Mouse (Mus musculus): ENCODE measurements around the gene Hcn4. TPM values are rescaled to one million over a fixed set of nuclear protein-coding genes. Genes with fewer than 3 reads are reported as not detected.
A peak's percentile ranks its signal among the peaks of the same experiment; 100 is the strongest.

The Hcn4 gene
- polyA plus RNA-seq, 1 experiment from 2014 or later: 3.0 TPM

DNA sequence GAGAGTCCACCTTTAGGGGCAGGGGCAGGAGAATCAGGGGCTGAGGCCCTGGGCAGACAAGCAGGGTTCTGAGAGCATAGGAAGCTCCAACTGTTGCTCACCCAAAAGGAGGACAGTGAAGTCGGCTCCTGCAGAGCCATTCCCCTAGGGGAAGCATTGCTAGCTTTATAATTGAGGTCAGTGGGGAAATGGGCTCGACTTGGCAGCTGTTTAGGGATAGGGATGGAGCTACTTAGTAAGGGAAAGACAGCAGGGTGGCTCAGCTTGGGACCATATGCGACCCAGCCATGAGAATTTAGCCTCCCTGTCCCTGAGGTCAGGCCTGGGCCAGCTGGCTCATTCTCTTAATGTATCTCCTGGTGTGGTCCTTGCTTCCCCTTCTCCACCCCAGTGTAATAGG lies 31.7 kb downstream of the Hcn4 start:
- ATAC-seq (ENCODE audit: low FRiP score, low read depth): no peak
- H3K4me3 ChIP-seq: no peak overlapping the region
- 42% methylated on average over 3 of the region's 3 CpGs for WGBS
- no peak overlapping the region for H3K27ac ChIP-seq
- H3K27me3 ChIP-seq (replicated peaks): peaks cover 28% of the 10 kb centered on the region
- H3K4me2 ChIP-seq (replicated peaks): no peak overlapping the region
- no peaks in the 10 kb centered on the region for H3K9me3 ChIP-seq
- peaks cover 26% of the 10 kb centered on the region for H3K36me3 ChIP-seq
- H3K9ac ChIP-seq: no peak overlapping the region
- H3K4me1 ChIP-seq: peaks cover 31% of the 10 kb centered on the region

DNA sequence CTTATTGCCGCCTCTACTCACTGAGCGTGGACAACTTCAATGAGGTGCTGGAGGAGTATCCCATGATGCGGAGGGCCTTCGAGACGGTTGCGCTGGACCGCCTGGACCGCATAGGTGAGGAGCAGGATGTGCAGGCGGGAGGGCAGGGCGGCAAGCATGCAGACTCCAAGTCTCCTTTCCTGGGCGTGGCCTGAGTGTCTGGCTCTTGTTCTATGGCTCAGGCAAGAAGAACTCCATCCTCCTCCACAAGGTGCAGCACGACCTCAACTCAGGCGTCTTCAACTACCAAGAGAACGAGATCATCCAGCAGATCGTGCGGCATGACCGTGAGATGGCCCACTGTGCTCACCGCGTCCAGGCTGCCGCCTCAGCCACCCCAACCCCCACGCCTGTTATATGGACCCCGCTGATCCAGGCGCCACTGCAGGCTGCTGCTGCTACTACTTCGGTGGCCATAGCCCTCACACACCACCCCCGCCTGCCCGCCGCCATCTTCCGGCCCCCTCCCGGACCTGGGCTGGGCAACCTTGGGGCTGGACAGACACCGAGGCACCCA lies 35.9 kb downstream of the Hcn4 start:
- ATAC-seq (ENCODE audit: low FRiP score, low read depth): no peak
- Histone ChIP-seq H3K4me3 (no peak overlapping the region), H3K4me1 (peaks cover 29% of the 10 kb centered on the region), H3K9me3 (no peaks in the 10 kb centered on the region), H3K36me3 (peaks cover 26% of the 10 kb centered on the region), H3K27me3 (replicated peaks) (peaks cover 32% of the 10 kb centered on the region), H3K9ac (no peak overlapping the region), H3K4me2 (replicated peaks) (peak overlapping the region; percentile 47), H3K27ac (no peak overlapping the region)
- 30% methylated on average over 30 of the region's 30 CpGs for WGBS

DNA sequence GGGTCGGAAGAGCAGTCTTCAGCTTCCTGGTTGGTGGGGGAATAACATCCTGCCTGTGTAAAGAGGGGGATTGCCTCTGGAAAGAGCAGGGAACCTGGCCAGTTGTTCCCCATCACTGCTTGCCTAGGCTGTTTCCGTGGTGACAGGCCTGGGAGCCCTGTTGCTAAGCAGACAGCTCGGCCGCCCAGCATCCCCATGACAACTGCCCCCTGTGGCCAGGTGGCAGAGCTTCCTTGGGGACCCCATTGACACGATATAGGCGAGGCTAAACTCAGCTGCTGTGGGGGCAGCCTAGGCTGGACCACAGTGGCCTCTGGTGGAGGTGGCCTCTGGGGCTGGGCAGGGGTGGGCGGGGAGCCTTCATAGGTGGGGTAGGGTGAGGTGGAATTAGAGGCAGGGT lies 40.6 kb downstream of the Hcn4 start:
- Histone ChIP-seq H3K36me3 (peaks cover 11% of the 10 kb centered on the region; the same call in 1 of the 2 replicates), H3K4me3 (no peak overlapping the region), H3K27me3 (replicated peaks) (peaks cover 16% of the 10 kb centered on the region), H3K27ac (no peak overlapping the region), H3K4me2 (replicated peaks) (no peak overlapping the region), H3K4me1 (peaks cover 25% of the 10 kb centered on the region), H3K9ac (no peak overlapping the region), H3K9me3 (no peaks in the 10 kb centered on the region)
- peak; percentile 61; the same call in 1 of the 2 replicates for ATAC-seq (ENCODE audit: low FRiP score, low read depth)
- WGBS: 23% methylated on average over 7 of the region's 7 CpGs

DNA sequence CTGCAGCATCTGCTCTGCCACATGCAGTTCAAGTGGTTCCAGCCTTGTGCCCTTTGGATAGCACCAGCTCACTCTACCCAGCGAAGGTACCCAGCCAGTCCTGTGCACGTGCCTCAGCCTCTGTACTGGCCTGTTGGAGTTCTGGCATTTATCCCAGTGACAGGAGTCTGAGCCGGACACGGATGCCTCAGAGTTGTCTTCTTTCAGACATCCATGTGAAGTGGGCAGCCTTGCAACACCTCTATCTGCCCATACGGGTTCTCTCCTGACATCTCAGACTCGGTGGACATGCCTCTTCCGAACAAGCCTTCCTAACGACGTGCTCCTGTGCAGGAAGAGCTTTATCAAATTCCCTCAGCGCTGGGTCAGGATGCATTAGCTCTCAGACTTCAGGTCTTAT lies 47.9 kb downstream of the Hcn4 start:
- no peaks in the 10 kb centered on the region for H3K27me3 ChIP-seq (replicated peaks)
- no peak overlapping the region for H3K4me2 ChIP-seq (replicated peaks)
- no peak overlapping the region for H3K9ac ChIP-seq
- no peaks in the 10 kb centered on the region for H3K4me1 ChIP-seq
- ATAC-seq (ENCODE audit: low FRiP score, low read depth): no peak
- no peaks in the 10 kb centered on the region for H3K9me3 ChIP-seq
- peaks cover 10% of the 10 kb centered on the region; the same call in 1 of the 2 replicates for H3K36me3 ChIP-seq
- no peak overlapping the region for H3K27ac ChIP-seq
- H3K4me3 ChIP-seq: no peak overlapping the region
- 90% methylated on average over 10 of the region's 10 CpGs for WGBS

DNA sequence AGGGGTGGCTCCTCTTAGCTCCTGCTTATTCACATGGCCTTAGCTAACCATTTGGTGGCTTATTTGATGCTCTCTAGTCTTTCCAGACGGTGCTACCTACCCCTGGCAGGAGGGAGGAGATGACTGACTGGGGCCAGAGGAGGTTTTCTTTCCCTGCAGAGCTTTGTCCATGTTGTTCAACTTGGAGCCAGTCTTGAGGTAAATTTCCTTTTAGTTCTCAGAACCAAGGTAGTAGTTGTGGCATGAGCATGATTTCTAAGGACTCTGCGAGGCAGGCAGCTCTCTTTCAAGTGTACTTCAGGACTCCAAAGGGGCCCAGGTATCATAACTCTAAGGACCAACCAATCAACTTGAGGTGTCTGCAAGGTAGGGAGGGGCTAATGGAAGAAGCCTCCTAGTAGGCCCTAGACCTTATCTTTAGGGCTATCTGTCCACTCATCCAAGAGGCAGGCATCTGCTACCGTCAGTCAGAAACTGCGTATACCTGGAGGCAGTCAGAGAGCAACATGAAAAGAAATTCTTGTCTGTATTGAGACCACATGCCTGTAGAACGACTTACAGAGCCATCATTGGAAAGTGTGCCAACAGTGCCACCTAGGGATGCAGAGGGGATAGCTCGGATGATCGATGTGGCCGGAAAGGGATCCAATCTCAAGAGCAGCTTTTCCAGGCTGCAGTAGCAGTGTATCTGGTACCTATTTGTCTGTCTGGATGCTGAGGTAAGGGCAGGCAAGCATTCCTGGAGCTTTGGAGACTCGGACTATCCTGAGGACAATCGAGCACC lies 50.5 kb downstream of the Hcn4 start:
- no peaks in the 10 kb centered on the region for H3K4me1 ChIP-seq
- no peaks in the 10 kb centered on the region for H3K9me3 ChIP-seq
- no peak overlapping the region for H3K27ac ChIP-seq
- H3K4me2 ChIP-seq (replicated peaks): no peak overlapping the region
- no peak overlapping the region for H3K4me3 ChIP-seq
- H3K9ac ChIP-seq: no peak overlapping the region
- H3K27me3 ChIP-seq (replicated peaks): no peaks in the 10 kb centered on the region
- WGBS: 58% methylated on average over 10 of the region's 10 CpGs
- no peak for ATAC-seq (ENCODE audit: low FRiP score, low read depth)
- H3K36me3 ChIP-seq: peaks cover 31% of the 10 kb centered on the region

DNA sequence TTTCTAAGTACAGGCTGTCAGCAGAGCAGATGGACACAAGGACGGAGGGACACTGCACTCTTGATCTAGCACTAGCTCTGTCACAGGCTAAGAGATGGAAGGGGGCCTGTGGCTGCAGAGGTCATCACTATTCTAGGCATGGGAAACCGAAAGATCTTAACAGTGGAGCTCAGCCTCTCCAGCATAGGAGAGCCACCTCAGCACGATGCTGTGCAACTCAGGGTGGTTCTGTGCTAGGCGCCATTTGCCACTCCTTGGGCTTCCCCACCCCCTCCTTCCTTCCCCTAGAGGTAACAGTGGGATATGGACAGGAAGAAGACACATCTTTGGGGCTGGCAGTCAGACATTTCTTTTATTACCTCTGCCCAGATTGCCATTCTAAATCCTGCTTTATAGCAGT lies 51.1 kb downstream of the Hcn4 start:
- Histone ChIP-seq H3K27ac (no peak overlapping the region), H3K36me3 (peaks cover 34% of the 10 kb centered on the region), H3K4me1 (no peaks in the 10 kb centered on the region), H3K9me3 (no peaks in the 10 kb centered on the region), H3K4me2 (replicated peaks) (no peak overlapping the region), H3K27me3 (replicated peaks) (no peaks in the 10 kb centered on the region), H3K4me3 (no peak overlapping the region), H3K9ac (no peak overlapping the region)
- no peak for ATAC-seq (ENCODE audit: low FRiP score, low read depth)
- 78% methylated on average over 4 of the region's 4 CpGs for WGBS

DNA sequence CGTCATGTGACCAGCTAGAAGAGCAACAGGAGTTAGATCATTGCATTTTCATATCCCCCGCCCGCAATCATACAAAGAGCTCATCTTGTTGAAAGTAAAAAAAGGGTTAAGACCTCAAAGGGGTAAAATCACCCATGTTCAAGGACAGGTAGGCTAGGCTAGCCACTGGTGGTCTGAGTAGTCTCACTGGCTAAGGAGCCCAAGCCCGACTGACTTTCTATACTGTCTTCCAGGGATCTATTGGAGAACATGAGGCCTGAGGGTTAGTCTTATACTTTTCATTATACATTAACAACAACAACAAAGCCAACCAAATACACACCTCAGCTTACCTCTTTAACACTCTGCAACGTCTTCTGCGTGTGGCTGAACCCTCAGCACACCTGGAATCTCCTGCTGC lies 52.2 kb downstream of the Hcn4 start:
- no peaks in the 10 kb centered on the region for H3K27me3 ChIP-seq (replicated peaks)
- no peak overlapping the region for H3K4me3 ChIP-seq
- H3K4me1 ChIP-seq: no peaks in the 10 kb centered on the region
- peaks cover 39% of the 10 kb centered on the region for H3K36me3 ChIP-seq
- no peak for ATAC-seq (ENCODE audit: low FRiP score, low read depth)
- no peak overlapping the region for H3K4me2 ChIP-seq (replicated peaks)
- WGBS: 90% methylated on average over 6 of the region's 6 CpGs
- no peak overlapping the region for H3K27ac ChIP-seq
- H3K9me3 ChIP-seq: no peaks in the 10 kb centered on the region
- no peak overlapping the region for H3K9ac ChIP-seq

DNA sequence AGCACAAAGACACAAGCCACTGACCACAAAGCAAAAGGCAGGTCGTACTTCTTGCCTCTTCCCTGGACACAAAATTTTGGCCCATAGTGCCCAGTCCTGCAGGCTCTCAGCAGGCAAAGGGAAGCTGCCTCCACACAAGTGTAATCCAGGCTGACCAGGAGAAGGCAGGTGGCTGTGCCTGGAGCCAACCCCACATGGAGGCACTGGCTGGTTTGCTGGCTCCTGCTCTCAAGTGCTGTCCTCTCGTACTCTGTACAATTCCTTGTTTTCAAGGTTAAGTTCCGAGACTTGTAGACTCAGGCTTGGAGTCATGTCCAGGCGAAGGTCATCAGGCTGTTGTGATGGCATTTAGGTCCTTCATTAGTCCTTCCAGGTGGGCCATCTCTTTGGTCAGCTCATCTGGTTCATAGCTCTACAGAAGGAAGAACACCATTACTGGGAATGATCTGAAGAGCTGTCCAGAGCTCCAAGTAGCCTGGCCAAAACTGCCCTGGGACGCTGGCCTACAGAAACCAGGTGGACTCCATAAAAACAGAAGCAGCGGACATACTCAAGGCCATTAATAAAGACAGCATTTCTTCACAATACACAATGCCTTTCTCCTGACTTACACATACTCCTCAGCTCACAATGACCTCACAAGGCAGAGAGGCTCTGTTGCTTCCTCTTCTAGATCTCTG lies 53.9 kb downstream of the Hcn4 start:
- no peak overlapping the region for H3K4me2 ChIP-seq (replicated peaks)
- H3K27ac ChIP-seq: no peak overlapping the region
- no peak overlapping the region for H3K4me3 ChIP-seq
- H3K4me1 ChIP-seq: no peaks in the 10 kb centered on the region
- no peak overlapping the region for H3K9ac ChIP-seq
- H3K36me3 ChIP-seq: peaks cover 46% of the 10 kb centered on the region
- no peak for ATAC-seq (ENCODE audit: low FRiP score, low read depth)
- H3K27me3 ChIP-seq (replicated peaks): no peaks in the 10 kb centered on the region
- WGBS: 95% methylated on average over 6 of the region's 6 CpGs
- no peaks in the 10 kb centered on the region for H3K9me3 ChIP-seq

DNA sequence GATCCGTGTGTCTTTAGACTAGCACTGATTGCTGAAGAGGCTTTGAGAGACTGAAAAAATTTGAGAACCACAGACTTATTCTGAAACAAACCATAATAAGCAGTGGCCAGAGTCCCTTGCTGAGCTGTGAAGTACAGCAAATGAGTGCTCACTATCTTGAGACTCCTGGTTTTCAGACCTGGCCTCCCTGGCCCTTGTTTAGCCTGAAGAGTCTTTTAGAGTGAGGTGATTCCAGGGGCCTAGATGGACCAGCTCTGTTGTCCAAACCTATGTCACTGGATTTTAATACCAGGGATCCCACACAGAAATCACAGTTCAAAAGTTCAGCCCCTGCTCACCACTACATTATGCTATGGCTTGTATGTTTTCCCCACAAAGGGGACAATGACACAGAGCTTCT lies 56.6 kb downstream of the Hcn4 start:
- H3K9me3 ChIP-seq: no peaks in the 10 kb centered on the region
- no peak overlapping the region for H3K27ac ChIP-seq
- no peak overlapping the region for H3K4me2 ChIP-seq (replicated peaks)
- ATAC-seq (ENCODE audit: low FRiP score, low read depth): no peak
- no peak overlapping the region for H3K9ac ChIP-seq
- no peaks in the 10 kb centered on the region for H3K27me3 ChIP-seq (replicated peaks)
- 93% methylated on average over 1 of the region's 1 CpGs for WGBS
- peaks cover 57% of the 10 kb centered on the region for H3K36me3 ChIP-seq
- no peaks in the 10 kb centered on the region for H3K4me1 ChIP-seq
- no peak overlapping the region for H3K4me3 ChIP-seq

DNA sequence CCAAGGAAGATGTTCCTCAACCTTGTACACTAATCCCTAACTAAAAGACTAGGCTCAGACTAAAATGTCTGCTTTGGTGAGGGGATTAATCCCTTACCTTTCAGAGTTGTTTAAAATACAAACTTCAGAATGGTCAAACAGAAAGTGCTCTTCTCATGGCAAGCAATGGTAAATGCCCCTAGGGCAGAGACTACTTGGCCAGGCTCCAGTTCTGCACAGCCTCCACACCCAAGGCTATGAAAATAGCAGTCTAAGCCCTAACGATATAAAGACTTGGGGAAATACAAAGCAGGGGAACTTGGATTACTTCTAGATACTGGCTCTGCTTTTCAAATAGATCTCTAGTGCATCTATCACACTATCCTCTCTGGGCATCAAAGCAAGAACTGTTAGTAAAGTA lies 59.5 kb downstream of the Hcn4 start:
- Histone ChIP-seq H3K4me1 (no peaks in the 10 kb centered on the region), H3K4me3 (no peak overlapping the region), H3K9ac (no peak overlapping the region), H3K27ac (no peak overlapping the region), H3K36me3 (peaks cover 44% of the 10 kb centered on the region), H3K27me3 (replicated peaks) (no peaks in the 10 kb centered on the region), H3K4me2 (replicated peaks) (no peak overlapping the region), H3K9me3 (no peaks in the 10 kb centered on the region)
- 94% methylated on average over 1 of the region's 1 CpGs for WGBS
- no peak for ATAC-seq (ENCODE audit: low FRiP score, low read depth)

DNA sequence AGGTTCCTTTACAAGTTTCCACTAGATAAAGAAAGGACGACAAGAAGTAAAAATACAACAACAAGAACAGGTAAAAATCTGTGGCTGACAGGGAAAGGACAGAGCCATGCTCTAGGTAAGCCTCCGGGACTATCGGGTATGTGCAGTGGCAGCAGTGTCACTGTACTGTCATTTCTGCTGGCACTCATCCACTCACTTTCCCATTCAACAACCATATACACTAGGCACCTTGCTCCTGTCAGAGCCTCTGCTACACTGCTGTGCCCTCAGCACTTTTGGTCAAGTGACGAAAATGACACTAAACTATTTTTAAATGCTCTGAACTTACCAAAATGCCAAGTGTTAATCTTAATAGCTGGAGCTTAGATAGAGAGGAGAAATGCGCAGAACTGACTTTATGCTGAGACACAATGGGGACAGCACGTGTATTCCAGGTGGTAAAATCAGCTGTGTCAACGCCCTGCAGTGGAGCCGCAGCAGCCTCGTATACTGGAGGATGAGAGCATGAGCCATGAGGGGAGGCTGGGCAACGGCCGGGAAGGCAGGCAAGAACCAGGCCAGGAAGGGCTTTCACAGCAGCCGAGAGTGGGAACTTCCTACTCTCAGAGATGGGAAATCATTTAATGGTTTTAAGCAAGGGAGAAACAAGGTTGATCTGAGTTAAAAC lies 66.7 kb downstream of the Hcn4 start:
- H3K27me3 ChIP-seq (replicated peaks): no peaks in the 10 kb centered on the region
- H3K4me1 ChIP-seq: no peaks in the 10 kb centered on the region
- no peak overlapping the region for H3K9ac ChIP-seq
- H3K4me2 ChIP-seq (replicated peaks): no peak overlapping the region
- WGBS: 88% methylated on average over 12 of the region's 12 CpGs
- peaks cover 57% of the 10 kb centered on the region for H3K36me3 ChIP-seq
- no peak overlapping the region for H3K4me3 ChIP-seq
- H3K27ac ChIP-seq: no peak overlapping the region
- H3K9me3 ChIP-seq: no peaks in the 10 kb centered on the region
- no peak for ATAC-seq (ENCODE audit: low FRiP score, low read depth)

DNA sequence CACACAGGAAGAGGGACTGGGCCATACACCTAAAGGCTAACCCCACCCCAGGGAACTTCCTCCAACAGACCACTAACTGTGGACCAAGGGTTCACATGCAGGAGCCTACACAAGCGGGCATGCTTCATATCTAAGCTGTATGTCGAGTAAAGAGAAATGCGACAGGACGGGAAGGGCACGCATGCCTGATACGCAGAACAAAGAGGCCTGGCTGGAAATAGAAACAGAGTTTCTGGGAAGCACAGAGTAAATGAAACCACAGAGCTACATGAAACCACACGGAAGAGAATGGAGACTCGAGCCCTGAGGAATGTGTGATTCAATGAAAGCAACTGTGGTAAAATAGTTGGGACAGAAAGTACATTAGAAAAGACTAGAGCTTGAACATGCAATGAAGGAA lies 67.7 kb downstream of the Hcn4 start:
- no peak overlapping the region for H3K27ac ChIP-seq
- ATAC-seq (ENCODE audit: low FRiP score, low read depth): no peak
- H3K36me3 ChIP-seq: peaks cover 57% of the 10 kb centered on the region
- H3K27me3 ChIP-seq (replicated peaks): no peaks in the 10 kb centered on the region
- 96% methylated on average over 8 of the region's 8 CpGs for WGBS
- H3K4me2 ChIP-seq (replicated peaks): no peak overlapping the region
- no peaks in the 10 kb centered on the region for H3K4me1 ChIP-seq
- H3K4me3 ChIP-seq: no peak overlapping the region
- H3K9ac ChIP-seq: no peak overlapping the region
- H3K9me3 ChIP-seq: no peaks in the 10 kb centered on the region

Data from neural tube, embryonic 12.5 days (tissue).